Comparison of ENCODE assay signal across 20 mouse cellular contexts in genomic region chr11:52826591-52826990, GRCm38 (mm10).
DNase-seq lines count a peak whose midpoint lies in the region; ATAC-seq and TF ChIP-seq lines count a peak whose summit lies in the region.
"Had no signal": no experiment of that assay in that cellular context is flagged by ENCODE, and none has a peak within 500 bp of the region (broad histone marks: within the 10 kb centered on the region; RNA-seq: fewer than 3 reads in every experiment).

No protein-coding gene starts in this region.

- H3K27me3 ChIP-seq in heart, embryonic 10.5 days (ENCODE audit: insufficient read depth, poor library complexity, severe bottlenecking), result no peaks in the 10 kb centered on the region
- no peaks in the 10 kb centered on the region for H3K27me3 ChIP-seq in stomach, postnatal 0 days (ENCODE audit: control insufficient read depth, insufficient read depth, low read length)

- DNase-seq in heart, adult 11 months, result peak; percentile 54
- DNase-seq in heart, adult 8-10 months (ENCODE audit: low spot score), result no peak
- peak; percentile 58 for DNase-seq in heart, embryonic 10.5 days (ENCODE audit: low spot score)
- DNase-seq in heart, postnatal 4 days, result no peak
- DNase-seq in stomach, postnatal 0 days (ENCODE audit: low spot score), result peak; percentile 11
- no peak for DNase-seq in spleen, postnatal 10 days (ENCODE audit: low spot score in 2 of 2)
- DNase-seq: adrenal gland, adult 2 months; adrenal gland, adult 8-10 months; adrenal gland, postnatal 10 days; adrenal gland, postnatal 14 days; adrenal gland, postnatal 25 days; adrenal gland, postnatal 36 days; B cell, adult 2 months; cerebellum, adult 11 months; cerebellum, adult 11-12 months; cerebellum, adult 18-20 months had no signal

- 85% methylated on average over 2 of the region's 2 CpGs for WGBS in heart, embryonic 10.5 days
- WGBS in stomach, postnatal 0 days, result 90% methylated on average over 2 of the region's 2 CpGs

- no peak for ATAC-seq in stomach, postnatal 0 days (ENCODE audit: low FRiP score, low TSS enrichment)
- ATAC-seq: activated CD4-positive, CD25-positive, alpha-beta regulatory T cell, adult 4 months; CD4-positive, CD25-positive, alpha-beta regulatory T cell, adult 4 months; Patski had no signal

- TF ChIP-seq CTCF in stomach, postnatal 0 days (IDR thresholded peaks at IDR 0.05; ENCODE audit: low read depth), result no peak

- no peak for TF ChIP-seq EP300 in stomach, postnatal 0 days (optimal IDR thresholded peaks at IDR 0.05)

- no peak overlapping the region for H3K9ac ChIP-seq in stomach, postnatal 0 days (ENCODE audit: low read length)

- H3K4me2 ChIP-seq in stomach, postnatal 0 days (replicated peaks; ENCODE audit: low read depth), result no peak overlapping the region

- no peaks in the 10 kb centered on the region for H3K36me3 ChIP-seq in heart, embryonic 10.5 days
- H3K36me3 ChIP-seq in stomach, postnatal 0 days (ENCODE audit: control insufficient read depth, insufficient read depth, low read length), result no peaks in the 10 kb centered on the region
- H3K36me3 ChIP-seq: G1E had no signal

- H3K4me3 ChIP-seq in heart, embryonic 10.5 days, result no peak overlapping the region
- no peak overlapping the region for H3K4me3 ChIP-seq in stomach, postnatal 0 days (ENCODE audit: low read depth, low read length)

- H3K9me3 ChIP-seq in heart, embryonic 10.5 days, result 0 out of 2 replicates have a peak, but pooled peaks cover 2% of the 10 kb centered on the region
- no peaks in the 10 kb centered on the region for H3K9me3 ChIP-seq in stomach, postnatal 0 days (ENCODE audit: control insufficient read depth, low read length)
- H3K9me3 ChIP-seq: G1E had no signal

- no peak overlapping the region for H3K27ac ChIP-seq in heart, embryonic 10.5 days
- H3K27ac ChIP-seq in stomach, postnatal 0 days (replicated peaks), result no peak overlapping the region

- H3K4me1 ChIP-seq in heart, embryonic 10.5 days, result no peaks in the 10 kb centered on the region
- no peaks in the 10 kb centered on the region for H3K4me1 ChIP-seq in stomach, postnatal 0 days (replicated peaks; ENCODE audit: control insufficient read depth, insufficient read depth)

Comparison
In these comparisons a context has a peak if more than half of its experiments do, and no peak if none do; other contexts are left out.
1. DNase-seq: peak in heart, adult 11 months (single experiment), heart, embryonic 10.5 days (single experiment) and stomach, postnatal 0 days (single experiment); none in heart, adult 8-10 months (single experiment), heart, postnatal 4 days (single experiment) and spleen, postnatal 10 days (0 of 2).